Mouse (Mus musculus): Measurements from ENCODE around the gene Dnajc12. TPM values are rescaled to one million over a fixed set of nuclear protein-coding genes. Genes with fewer than 3 reads are reported as not detected.

The Dnajc12 gene
- total RNA-seq (2014; rRNA removed), result 6.6 and 8.4 TPM in 2 replicates
- 23.4 and 24.2 TPM in 2 replicates for polyA plus RNA-seq (2015; fragmentation: Nextera tagmentation; extraction: Ambion mirVana)

- Histone ChIP-seq H3K9me3 (ENCODE audit: low read length) (no peaks in the 10 kb centered on the region), H3K9ac (replicated peaks; ENCODE audit: low read length) (peak within 1 kb of the TSS; percentile 66), H3K27ac (peak within 1 kb of the TSS; percentile 62), H3K36me3 (ENCODE audit: insufficient read depth, low read length) (no peaks in the 10 kb centered on the region), H3K4me1 (ENCODE audit: insufficient read depth, low read length) (no peaks in the 10 kb centered on the region), H3K4me3 (ENCODE audit: low read length) (peak within 1 kb of the TSS; percentile 50), H3K27me3 (ENCODE audit: insufficient read depth, low read length) (no peaks in the 10 kb centered on the region), H3K4me2 (ENCODE audit: low read depth, low read length) (peak within 1 kb of the TSS; percentile 90)
- ATAC-seq (peak; percentile 96), DNase-seq (ENCODE audit: low spot score) (peak; percentile 99)
- TF ChIP-seq CTCF (IDR thresholded peaks at IDR 0.05; ENCODE audit: low read depth), result peak; percentile 85
- WGBS, result under 1% methylated on average over 28 of the region's 28 CpGs
Measured at GRCm38 (mm10) chr10:63382372-63383279, at the start of gene Dnajc12. Dnajc12 (plus strand) TSS chr10:63382443.

- H3K27ac ChIP-seq, result no peak overlapping the region
- ATAC-seq (no peak), DNase-seq (ENCODE audit: low spot score) (no peak)
- H3K4me2 ChIP-seq (ENCODE audit: low read depth, low read length), result peak overlapping the region; percentile 84
- H3K4me1 ChIP-seq (ENCODE audit: insufficient read depth, low read length), result peaks cover 11% of the 10 kb centered on the region
- TF ChIP-seq CTCF (IDR thresholded peaks at IDR 0.05; ENCODE audit: low read depth), result no peak
- no peaks in the 10 kb centered on the region for H3K9me3 ChIP-seq (ENCODE audit: low read length)
- WGBS, result 54% methylated on average over 13 of the region's 13 CpGs
- H3K27me3 ChIP-seq (ENCODE audit: insufficient read depth, low read length), result no peaks in the 10 kb centered on the region
- peak overlapping the region; percentile 92 for H3K4me3 ChIP-seq (ENCODE audit: low read length)
- H3K9ac ChIP-seq (replicated peaks; ENCODE audit: low read length), result peak overlapping the region; percentile 3; the same call in 1 of the 2 replicates
- H3K36me3 ChIP-seq (ENCODE audit: insufficient read depth, low read length), result no peaks in the 10 kb centered on the region
Measured at GRCm38 (mm10) chr10:63336901-63337300, 45.3 kb upstream of the Dnajc12 start.

GRCm38 (mm10) chr10:63337326-63337725 is 44.9 kb upstream of the Dnajc12 start:
- no peaks in the 10 kb centered on the region for H3K9me3 ChIP-seq (ENCODE audit: low read length)
- no peaks in the 10 kb centered on the region for H3K27me3 ChIP-seq (ENCODE audit: insufficient read depth, low read length)
- H3K36me3 ChIP-seq (ENCODE audit: insufficient read depth, low read length), result no peaks in the 10 kb centered on the region
- H3K4me1 ChIP-seq (ENCODE audit: insufficient read depth, low read length), result peaks cover 11% of the 10 kb centered on the region
- no peak for TF ChIP-seq CTCF (IDR thresholded peaks at IDR 0.05; ENCODE audit: low read depth)
- ATAC-seq (no peak), DNase-seq (ENCODE audit: low spot score) (no peak)
- H3K4me3 ChIP-seq (ENCODE audit: low read length), result peak overlapping the region; percentile 92
- no peak overlapping the region for H3K27ac ChIP-seq
- peak overlapping the region; percentile 84 for H3K4me2 ChIP-seq (ENCODE audit: low read depth, low read length)
- WGBS, result 24% methylated on average over 5 of the region's 5 CpGs
- H3K9ac ChIP-seq (replicated peaks; ENCODE audit: low read length), result peak overlapping the region; percentile 3; the same call in 1 of the 2 replicates

GRCm38 (mm10) chr10:63337951-63338836 is 44.0 kb upstream of the Dnajc12 start:
- no peaks in the 10 kb centered on the region for H3K9me3 ChIP-seq (ENCODE audit: low read length)
- H3K4me1 ChIP-seq (ENCODE audit: insufficient read depth, low read length), result peaks cover 11% of the 10 kb centered on the region
- peak; percentile 87 for ATAC-seq
- peak overlapping the region; percentile 94 for H3K27ac ChIP-seq
- 1% methylated on average over 71 of the region's 113 CpGs for WGBS
- peak overlapping the region; percentile 97 for H3K9ac ChIP-seq (replicated peaks; ENCODE audit: low read length)
- H3K36me3 ChIP-seq (ENCODE audit: insufficient read depth, low read length), result no peaks in the 10 kb centered on the region
- peak; percentile 76 for DNase-seq (ENCODE audit: low spot score)
- no peaks in the 10 kb centered on the region for H3K27me3 ChIP-seq (ENCODE audit: insufficient read depth, low read length)
- H3K4me3 ChIP-seq (ENCODE audit: low read length), result peak overlapping the region; percentile 92
- TF ChIP-seq CTCF (IDR thresholded peaks at IDR 0.05; ENCODE audit: low read depth), result no peak
- peak overlapping the region; percentile 84 for H3K4me2 ChIP-seq (ENCODE audit: low read depth, low read length)

GRCm38 (mm10) chr10:63338914-63339643 is 43.2 kb upstream of the Dnajc12 start:
- peaks cover 11% of the 10 kb centered on the region for H3K4me1 ChIP-seq (ENCODE audit: insufficient read depth, low read length)
- ATAC-seq (peak; percentile 95), DNase-seq (ENCODE audit: low spot score) (peak; percentile 95)
- H3K9ac ChIP-seq (replicated peaks; ENCODE audit: low read length), result peak overlapping the region; percentile 97
- peak overlapping the region; percentile 92 for H3K4me3 ChIP-seq (ENCODE audit: low read length)
- WGBS, result 1% methylated on average over 37 of the region's 74 CpGs
- no peaks in the 10 kb centered on the region for H3K9me3 ChIP-seq (ENCODE audit: low read length)
- TF ChIP-seq CTCF (IDR thresholded peaks at IDR 0.05; ENCODE audit: low read depth), result no peak
- peak overlapping the region; percentile 94 for H3K27ac ChIP-seq
- H3K4me2 ChIP-seq (ENCODE audit: low read depth, low read length), result peak overlapping the region; percentile 84
- no peaks in the 10 kb centered on the region for H3K27me3 ChIP-seq (ENCODE audit: insufficient read depth, low read length)
- no peaks in the 10 kb centered on the region for H3K36me3 ChIP-seq (ENCODE audit: insufficient read depth, low read length)

- Histone ChIP-seq H3K4me1 (ENCODE audit: insufficient read depth, low read length) (peaks cover 11% of the 10 kb centered on the region), H3K4me3 (ENCODE audit: low read length) (no peak overlapping the region), H3K27me3 (ENCODE audit: insufficient read depth, low read length) (no peaks in the 10 kb centered on the region), H3K4me2 (ENCODE audit: low read depth, low read length) (no peak overlapping the region), H3K9me3 (ENCODE audit: low read length) (no peaks in the 10 kb centered on the region), H3K9ac (replicated peaks; ENCODE audit: low read length) (no peak overlapping the region), H3K36me3 (ENCODE audit: insufficient read depth, low read length) (no peaks in the 10 kb centered on the region), H3K27ac (no peak overlapping the region)
- no peak for TF ChIP-seq CTCF (IDR thresholded peaks at IDR 0.05; ENCODE audit: low read depth)
- no peak for DNase-seq (ENCODE audit: low spot score)
- no peak for ATAC-seq
- WGBS, result 84% methylated on average over 2 of the region's 2 CpGs
Measured at GRCm38 (mm10) chr10:63341351-63341750, 40.9 kb upstream of the Dnajc12 start.

All from hindbrain, postnatal 0 days (tissue).